Mouse (Mus musculus) retina, postnatal 7 days (tissue): ENCODE results near the gene Stpg4.

Experiments used
- DNase-seq: peaks from one replicate; pipeline ENCODE4 v3.0.0-alpha.2; 2012; ENCODE audit warnings: low read depth, low spot score

Gene Stpg4

GRCm38 (mm10) chr17:87378354-87379159 is 49.0 kb downstream of the Stpg4 start:
- no peak for DNase-seq

- DNase-seq: no peak
These were observed 50.0 kb downstream of the Stpg4 start for GRCm38 (mm10) chr17:87377536-87377935.

- no peak for DNase-seq
These were observed 50.6 kb downstream of the Stpg4 start for GRCm38 (mm10) chr17:87376831-87377471.

GRCm38 (mm10) chr17:87375941-87376511 is 51.5 kb downstream of the Stpg4 start:
- DNase-seq: no peak

GRCm38 (mm10) chr17:87373327-87373726 is 54.2 kb downstream of the Stpg4 start:
- no peak for DNase-seq

GRCm38 (mm10) chr17:87372189-87372588 is 55.4 kb downstream of the Stpg4 start:
- DNase-seq: no peak

GRCm38 (mm10) chr17:87369270-87369759 is 58.2 kb downstream of the Stpg4 start:
- DNase-seq: no peak

- no peak for DNase-seq
These were observed 59.1 kb downstream of the Stpg4 start for GRCm38 (mm10) chr17:87368481-87368880.

GRCm38 (mm10) chr17:87367640-87368039 is 59.9 kb downstream of the Stpg4 start:
- DNase-seq: no peak

GRCm38 (mm10) chr17:87367228-87367627 is 60.3 kb downstream of the Stpg4 start:
- no peak for DNase-seq

- no peak for DNase-seq
These were observed 61.0 kb downstream of the Stpg4 start for GRCm38 (mm10) chr17:87366520-87366919.

GRCm38 (mm10) chr17:87365268-87365667 is 62.3 kb downstream of the Stpg4 start:
- no peak for DNase-seq

GRCm38 (mm10) chr17:87364108-87364507 is 63.4 kb downstream of the Stpg4 start:
- DNase-seq: no peak

GRCm38 (mm10) chr17:87361132-87361531 is 66.4 kb downstream of the Stpg4 start:
- no peak for DNase-seq

GRCm38 (mm10) chr17:87357506-87357905 is 70.0 kb downstream of the Stpg4 start:
- DNase-seq: no peak

GRCm38 (mm10) chr17:87356261-87356660 is 71.3 kb downstream of the Stpg4 start:
- DNase-seq: no peak

- no peak for DNase-seq
These were observed 72.1 kb downstream of the Stpg4 start for GRCm38 (mm10) chr17:87355456-87355855.

- no peak for DNase-seq
These were observed 73.7 kb downstream of the Stpg4 start for GRCm38 (mm10) chr17:87353745-87354320.

- no peak for DNase-seq
These were observed 74.7 kb downstream of the Stpg4 start for GRCm38 (mm10) chr17:87352898-87353225.

- DNase-seq: no peak
These were observed 75.2 kb downstream of the Stpg4 start for GRCm38 (mm10) chr17:87352106-87352897.
